Mouse (Mus musculus) retina, postnatal 7 days (tissue): Measurements from ENCODE around the gene Cldn6.

Experiments used
- DNase-seq: peaks from one replicate; pipeline ENCODE4 v3.0.0-alpha.2; 2012; ENCODE audit warnings: low read depth, low spot score

The Cldn6 gene

GRCm38 (mm10) chr17:23674271-23674952 is 4.6 kb upstream of the Cldn6 start:
- no peak for DNase-seq

GRCm38 (mm10) chr17:23675127-23675526 is 3.9 kb upstream of the Cldn6 start:
- DNase-seq, result no peak

GRCm38 (mm10) chr17:23675564-23676281 is 3.3 kb upstream of the Cldn6 start:
- DNase-seq, result no peak

GRCm38 (mm10) chr17:23676473-23677031 is 2.5 kb upstream of the Cldn6 start:
- DNase-seq, result no peak

GRCm38 (mm10) chr17:23677236-23677679 is 1.8 kb upstream of the Cldn6 start, which contains the start of gene Tnfrsf12a:
Tnfrsf12a (minus strand) TSS chr17:23677468.
- peak; percentile 56 for DNase-seq

- no peak for DNase-seq
These were observed 1.3 kb downstream of the Cldn6 start for GRCm38 (mm10) chr17:23680336-23680735.

- no peak for DNase-seq
These were observed 2.0 kb downstream of the Cldn6 start for GRCm38 (mm10) chr17:23681086-23681485.

- DNase-seq, result no peak
These were observed 3.0 kb downstream of the Cldn6 start for GRCm38 (mm10) chr17:23682092-23682491.

GRCm38 (mm10) chr17:23682530-23682929 is 3.5 kb downstream of the Cldn6 start:
- no peak for DNase-seq

GRCm38 (mm10) chr17:23683226-23683625 is 4.2 kb downstream of the Cldn6 start:
- no peak for DNase-seq

- no peak for DNase-seq
These were observed 5.0 kb downstream of the Cldn6 start, which contains the start of gene Cldn9 for GRCm38 (mm10) chr17:23683856-23684672. Cldn9 (minus strand) TSS chr17:23684026.

- DNase-seq, result no peak
These were observed 15.4 kb downstream of the Cldn6 start for GRCm38 (mm10) chr17:23694491-23694890.

GRCm38 (mm10) chr17:23695801-23696200 is 16.8 kb downstream of the Cldn6 start:
- DNase-seq, result no peak

- DNase-seq, result no peak
These were observed 20.4 kb downstream of the Cldn6 start for GRCm38 (mm10) chr17:23699131-23700077.

GRCm38 (mm10) chr17:23700079-23700478 is 21.0 kb downstream of the Cldn6 start:
- peak; percentile 78 for DNase-seq

- DNase-seq, result no peak
These were observed 24.3 kb downstream of the Cldn6 start for GRCm38 (mm10) chr17:23703301-23703700.

GRCm38 (mm10) chr17:23704741-23705140 is 25.7 kb downstream of the Cldn6 start:
- no peak for DNase-seq

- DNase-seq, result no peak
These were observed 26.6 kb downstream of the Cldn6 start for GRCm38 (mm10) chr17:23705525-23706104.

- peak; percentile 72 for DNase-seq
These were observed 27.2 kb downstream of the Cldn6 start for GRCm38 (mm10) chr17:23706212-23706611.

- no peak for DNase-seq
These were observed 38.0 kb downstream of the Cldn6 start for GRCm38 (mm10) chr17:23717003-23717402.
